Mouse (Mus musculus) liver, embryonic 14.5 days (tissue): ENCODE measurements around the gene Csad.

Source experiments
- CTCF ChIP-seq: IDR thresholded peaks from 2 replicates; pipeline ENCODE4 v1.5.1; 2016; ENCODE audit warnings: antibody characterized with exemption, low read depth, control low read depth
- EP300 ChIP-seq: IDR thresholded peaks from 2 replicates; pipeline ENCODE4 v1.6.1; 2016; ENCODE audit warnings: antibody characterized with exemption, low read depth

DNA sequence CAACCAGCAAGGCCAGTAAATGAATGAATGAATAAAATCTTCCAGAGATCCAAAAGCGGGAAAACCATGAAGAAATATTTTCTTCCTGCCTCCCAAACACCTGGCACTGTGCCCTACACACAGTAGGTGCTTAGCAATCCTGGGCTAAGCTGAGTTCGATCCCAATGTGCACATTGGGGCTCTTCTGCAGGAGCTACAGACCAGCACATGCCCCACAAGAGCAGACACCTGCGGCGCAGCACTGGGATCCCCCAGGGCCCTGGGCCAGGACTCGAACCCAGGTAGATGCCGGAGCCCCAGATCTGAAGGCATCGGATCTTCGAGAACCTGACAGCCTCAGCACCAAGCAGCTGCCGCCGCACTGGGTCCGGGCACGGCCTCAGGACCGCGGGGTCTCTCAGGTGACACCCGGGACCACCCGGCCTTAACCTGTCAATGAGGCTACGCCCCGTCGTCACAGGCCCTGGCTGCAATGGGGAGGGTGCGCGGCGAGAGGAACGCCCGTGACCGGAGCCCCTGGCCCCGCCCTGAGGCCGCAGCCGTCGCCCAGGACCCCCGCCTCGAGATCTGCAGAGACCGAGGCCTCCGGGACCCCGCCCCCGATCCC lies 68.9 kb downstream of the Csad start:
- TF ChIP-seq CTCF, result no peak
- no peak for TF ChIP-seq EP300
